Mouse (Mus musculus) right cerebral cortex, postnatal 4 days (tissue): Measurements from ENCODE around the gene Dip2b.
"Not testable (repeated sequence)": the region's sequence is repeated elsewhere in the genome, so short reads cannot be mapped to it uniquely, and the experiment has no call there.

ENCODE experiments used
- DNase-seq: peaks from one replicate; pipeline ENCODE4 v3.0.0-alpha.2; 2022

Gene Dip2b

GRCm38 (mm10) chr15:100227031-100227662, 188.7 kb downstream of the Dip2b start:
- no peak for DNase-seq

DNA sequence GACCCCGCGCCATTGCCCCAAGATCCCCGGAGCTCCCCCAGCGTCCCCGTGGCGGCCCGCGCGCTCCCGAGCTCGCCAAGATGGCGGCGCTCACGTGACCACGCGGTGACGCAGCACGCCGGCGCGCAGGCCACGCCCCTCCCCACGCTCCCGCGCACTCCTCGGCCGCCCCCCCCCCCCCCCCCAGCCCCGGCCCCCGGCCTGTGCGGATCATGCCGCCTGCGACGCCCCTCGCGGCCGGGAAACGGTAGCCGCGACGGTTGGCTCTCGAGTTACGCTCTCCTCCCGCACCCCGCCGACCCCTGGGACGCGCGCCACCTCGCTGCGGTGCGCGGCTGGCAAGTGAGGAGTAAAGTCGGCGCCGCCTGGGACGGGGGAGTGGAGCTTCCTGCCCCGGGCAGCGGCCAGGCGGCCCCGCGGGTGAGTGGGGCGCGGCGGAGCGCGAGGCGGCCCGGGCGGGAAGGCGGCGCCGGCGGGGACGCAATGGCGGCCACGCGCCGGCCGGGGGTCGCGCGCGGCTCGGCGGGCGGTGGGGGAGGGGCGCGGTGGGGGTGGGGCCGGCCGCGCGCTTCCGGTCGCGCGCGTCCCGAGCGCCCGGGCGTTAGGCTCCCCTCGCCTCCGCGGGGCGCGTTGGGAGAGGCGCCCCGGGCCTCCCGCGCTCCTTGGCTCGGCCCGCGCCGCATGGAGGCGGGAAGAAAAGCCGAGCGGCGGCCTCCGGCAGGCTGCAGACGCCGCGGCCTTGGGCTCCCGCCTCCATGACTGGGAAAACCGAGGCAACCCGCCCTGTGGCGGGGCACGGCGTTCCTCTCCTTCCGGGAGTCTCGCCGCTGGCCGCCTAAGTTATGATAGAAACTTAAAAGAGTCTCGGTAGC, 189.4 kb downstream of the Dip2b start, which contains the start of gene Atf1:
Gene Atf1 (plus strand): TSS at position 157 of the 872 bp plus-strand sequence.
- peak; percentile 94 for DNase-seq

DNA sequence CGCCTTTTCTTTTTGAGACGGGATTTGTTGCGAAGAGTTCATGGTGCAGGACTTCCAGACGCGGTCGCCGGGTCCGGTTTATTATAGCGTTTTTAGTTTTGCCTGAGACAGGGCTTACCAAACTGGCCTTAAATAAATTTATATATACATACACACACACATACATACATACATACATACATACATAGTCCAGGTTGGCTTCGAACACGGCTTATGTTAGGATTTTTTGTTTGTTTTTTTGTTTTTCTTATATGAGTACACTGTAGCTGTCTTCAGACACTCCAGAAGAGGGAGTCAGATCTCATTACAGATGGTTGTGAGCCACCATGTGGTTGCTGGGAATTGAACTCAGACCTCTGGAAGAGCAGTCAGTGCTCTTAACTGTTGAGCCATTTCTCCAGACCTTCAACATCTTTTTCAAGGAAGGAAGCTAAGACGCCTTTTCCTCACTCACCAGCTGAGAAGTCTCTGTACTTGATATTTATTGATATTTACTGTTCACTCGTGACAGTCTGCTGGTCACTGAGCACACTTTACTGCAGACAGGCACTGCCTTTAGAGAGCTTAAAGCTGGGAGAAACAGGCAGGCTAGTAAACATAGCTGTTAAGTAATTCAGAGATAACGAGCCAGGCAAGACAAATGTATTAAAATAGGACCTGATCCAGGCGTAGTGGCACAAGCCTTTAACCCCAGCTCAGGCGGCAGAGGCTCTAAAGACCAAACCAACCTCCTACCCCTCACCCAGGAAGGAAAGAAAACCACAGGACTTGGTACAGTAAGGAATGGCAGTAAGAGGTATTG, 190.3 kb downstream of the Dip2b start:
- DNase-seq: no peak

GRCm38 (mm10) chr15:100230655-100231054, 192.2 kb downstream of the Dip2b start:
- DNase-seq: no peak

GRCm38 (mm10) chr15:100231616-100232525, 193.4 kb downstream of the Dip2b start:
- no peak for DNase-seq

- DNase-seq: no peak
Observed at GRCm38 (mm10) chr15:100235208-100235965, 196.9 kb downstream of the Dip2b start.

- DNase-seq: no peak
Observed at GRCm38 (mm10) chr15:100236952-100237351, 198.5 kb downstream of the Dip2b start.

DNA sequence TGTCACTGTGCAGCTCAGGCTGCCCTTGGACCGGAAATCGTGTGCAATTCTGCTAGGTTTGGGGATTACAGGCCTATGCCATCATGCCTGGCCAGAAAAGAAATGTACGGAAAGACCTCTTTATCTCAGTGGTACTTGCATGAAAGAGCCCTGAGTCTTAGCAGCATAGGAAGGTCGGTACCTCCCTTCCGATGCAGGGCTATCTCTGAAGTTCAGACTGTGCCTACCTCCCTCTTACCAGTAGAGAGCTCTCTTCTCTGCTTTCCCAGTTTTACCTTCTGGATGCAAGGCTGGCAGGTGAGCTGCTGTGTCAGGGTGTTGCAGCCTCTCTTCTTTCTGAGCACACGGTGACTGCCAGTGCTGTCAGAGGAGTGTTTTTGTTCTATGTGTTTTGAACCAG, 203.3 kb downstream of the Dip2b start:
- DNase-seq: no peak

- no peak for DNase-seq
Observed at GRCm38 (mm10) chr15:100245951-100246350, 207.5 kb downstream of the Dip2b start.

DNA sequence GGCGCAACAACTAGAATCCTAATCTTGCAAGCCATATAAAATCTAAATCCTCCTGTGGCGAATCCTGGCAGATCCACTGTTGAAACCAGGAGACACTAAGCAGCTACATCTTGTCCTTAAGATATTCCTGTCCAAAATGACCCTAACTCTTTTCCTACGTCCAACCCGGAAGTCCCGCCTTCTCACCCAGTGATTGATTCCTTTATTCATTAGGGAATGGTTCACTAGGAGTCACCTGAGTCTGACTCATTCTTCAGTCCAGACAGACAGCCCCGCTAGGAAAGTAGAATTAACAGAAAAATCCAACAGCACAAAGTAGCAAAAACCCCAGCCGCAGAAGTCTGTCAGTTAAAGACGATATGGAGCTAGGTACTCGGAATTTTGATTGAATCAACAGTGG, 208.8 kb downstream of the Dip2b start:
- DNase-seq: no peak

GRCm38 (mm10) chr15:100248665-100249433, 210.4 kb downstream of the Dip2b start:
- no peak for DNase-seq

- DNase-seq: no peak
Observed at GRCm38 (mm10) chr15:100251153-100251780, 212.8 kb downstream of the Dip2b start.

DNA sequence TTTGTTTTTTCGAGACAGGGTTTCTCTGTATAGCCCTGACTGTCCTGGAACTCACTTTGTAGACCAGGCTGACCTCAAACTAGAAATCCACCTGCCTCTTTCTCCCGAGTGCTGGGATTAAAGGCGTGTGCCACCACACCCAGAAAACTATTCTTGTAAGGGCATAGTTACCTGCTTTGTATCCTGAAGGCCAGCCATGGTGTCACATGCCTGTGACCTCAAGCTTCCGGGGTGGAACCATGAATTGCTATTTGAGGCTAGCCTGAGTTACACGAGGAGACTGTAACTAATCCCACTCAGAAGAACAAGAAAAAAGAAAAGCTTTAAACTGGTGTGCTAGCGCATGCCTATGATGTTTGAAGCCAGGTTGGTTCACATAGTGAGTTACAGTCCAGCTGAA, 217.9 kb downstream of the Dip2b start:
- no peak for DNase-seq

DNA sequence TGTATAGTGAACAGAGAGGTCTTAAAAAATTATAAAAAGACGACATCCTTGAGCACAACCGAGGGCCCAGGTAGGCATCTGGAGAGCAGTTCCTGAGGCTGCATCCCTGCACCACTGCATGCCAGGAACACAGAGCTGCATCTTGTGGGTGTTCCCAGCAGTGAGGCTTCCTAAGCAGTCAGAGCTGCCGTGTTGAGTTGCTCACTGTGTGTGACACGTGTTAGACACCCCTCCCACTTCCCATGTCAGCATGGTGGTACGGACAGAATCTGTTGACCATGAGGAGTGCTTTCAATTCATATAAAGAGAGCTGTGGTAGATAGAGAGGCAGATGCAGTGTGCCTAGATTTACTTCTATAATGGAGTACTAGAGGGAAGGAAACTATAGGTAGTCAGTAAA, 218.8 kb downstream of the Dip2b start:
- no peak for DNase-seq

DNA sequence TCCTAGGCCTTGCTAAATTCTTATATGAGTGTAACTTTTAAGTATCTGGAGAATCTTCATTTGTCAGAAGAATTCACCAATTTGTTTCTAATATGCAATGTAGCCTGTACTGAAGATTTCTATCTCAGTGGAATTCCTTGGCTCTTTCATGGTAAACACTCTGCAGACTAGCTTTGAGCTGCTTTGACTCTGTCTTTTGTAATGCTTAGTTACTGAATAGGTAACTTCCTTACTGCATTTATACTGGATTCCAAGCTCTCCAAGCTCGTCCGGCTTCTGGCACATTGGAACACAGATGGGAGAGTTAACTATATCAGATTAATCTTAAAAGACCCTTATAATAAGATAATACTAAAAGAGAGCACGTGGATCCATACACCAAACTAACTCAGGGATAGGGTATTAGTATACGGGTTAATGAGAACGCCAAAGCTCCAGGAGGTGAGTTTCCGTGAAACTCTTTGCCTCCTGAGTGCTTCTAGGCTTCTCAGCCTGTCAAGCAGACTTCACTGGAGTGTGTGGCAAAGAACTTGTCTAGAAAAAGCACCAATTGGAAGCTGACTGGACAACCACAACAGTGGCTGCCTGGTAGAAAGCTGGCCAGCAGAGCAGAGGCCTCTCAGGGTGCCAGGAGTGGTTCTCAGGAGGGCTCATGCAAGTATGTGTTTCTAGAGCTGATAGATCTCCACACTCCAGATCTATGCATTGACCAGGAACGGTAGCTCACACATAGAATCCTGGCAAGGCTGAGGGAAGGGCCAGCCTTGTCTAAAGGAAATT, 220.4 kb downstream of the Dip2b start:
- no peak for DNase-seq

GRCm38 (mm10) chr15:100260351-100260750, 221.9 kb downstream of the Dip2b start:
- DNase-seq: not testable (repeated sequence)

GRCm38 (mm10) chr15:100263246-100263905, 224.9 kb downstream of the Dip2b start:
- no peak for DNase-seq

- no peak for DNase-seq
Observed at GRCm38 (mm10) chr15:100265586-100266325, 227.3 kb downstream of the Dip2b start.
